Mouse (Mus musculus) olfactory bulb, adult 2 months (tissue): ENCODE results near the gene Aco1.
"Not testable (repeated sequence)": the region's sequence is repeated elsewhere in the genome, so short reads cannot be mapped to it uniquely, and the experiment has no call there.

Source experiments
- CTCF ChIP-seq: fragments of 200-500 bp; IDR thresholded peaks from 2 replicates; pipeline ENCODE4 v1.5.1; 2012; ENCODE audit warnings: low read depth, mild to moderate bottlenecking, low read length, moderate library complexity; ENCODE audit not compliant: insufficient read depth
- POLR2A ChIP-seq: fragments of 200-500 bp; IDR thresholded peaks from 2 replicates; pipeline ENCODE4 v1.6.1; 2012; ENCODE audit warnings: mild to moderate bottlenecking, low read depth, low read length, moderate library complexity; ENCODE audit not compliant: insufficient read depth

- not testable (repeated sequence) for TF ChIP-seq CTCF, POLR2A
Measured at GRCm38 (mm10) chr4:40122291-40122690, 20.6 kb upstream of the Aco1 start.
